Mouse (Mus musculus) ES-Bruce4 (cell line): ENCODE data around the gene Trpd52l3.

Source experiments
- EP300 ChIP-seq: IDR thresholded peaks from 2 replicates; pipeline ENCODE4 v1.6.1; 2011; ENCODE audit warnings: low read depth, low read length; ENCODE audit not compliant: insufficient read depth
- POLR2A ChIP-seq: IDR thresholded peaks from one replicate; pipeline ENCODE4 v1.8.1; 2011; ENCODE audit warnings: low read length; ENCODE audit not compliant: insufficient read depth

- TF ChIP-seq POLR2A = no peak
- TF ChIP-seq EP300 = no peak
These were observed 2.9 kb upstream of the Trpd52l3 start for GRCm38 (mm10) chr19:30000406-30001365.
